Mouse (Mus musculus): Measurements from ENCODE around the gene Pcdh15.

- TF ChIP-seq TAL1 (IDR thresholded peaks at IDR 0.05; ENCODE audit: low read length) (no peak), GATA1 (IDR thresholded peaks at IDR 0.05; ENCODE audit: low read length) (no peak)
Measured at GRCm38 (mm10) chr10:73931185-73931584, 832.0 kb downstream of the Pcdh15 start.
